Mouse (Mus musculus) ES-E14 (cell line): ENCODE data around the gene Acot7.

ENCODE experiments used
- HCFC1 ChIP-seq: IDR thresholded peaks from 2 replicates; pipeline ENCODE4 v1.6.1; 2012; ENCODE audit warnings: low read length, inconsistent platforms, borderline replicate concordance; ENCODE audit not compliant: insufficient read depth
- MAFK ChIP-seq: IDR thresholded peaks from 2 replicates; pipeline ENCODE4 v1.6.1; 2014; ENCODE audit warnings: mild to moderate bottlenecking, low read depth, low read length, inconsistent platforms; ENCODE audit not compliant: insufficient read depth
- ZC3H11A ChIP-seq: IDR thresholded peaks from 2 replicates; pipeline ENCODE4 v1.6.1; 2012; ENCODE audit warnings: low read depth, mild to moderate bottlenecking, inconsistent platforms, low read length, borderline replicate concordance

- TF ChIP-seq HCFC1 (no peak), MAFK (no peak), ZC3H11A (no peak; the same call in 1 of the 2 replicates)
Measured at GRCm38 (mm10) chr4:152140441-152140840, 37.5 kb upstream of the Acot7 start.
